Mouse (Mus musculus) kidney, adult 9 months (tissue): ENCODE results near the gene Gm6377.
A peak's percentile ranks its signal among the peaks of the same experiment; 100 is the strongest.

Experiments
- DNase-seq: peaks from one replicate; pipeline ENCODE4 v3.0.0; 2022

Gm6377 gene

GRCm38 (mm10) chrX:109196468-109196867 lies at the start of gene Gm6377:
Gm6377 (plus strand) TSS chrX:109196756.
- DNase-seq: peak; percentile 1

- no peak for DNase-seq
Measured at GRCm38 (mm10) chrX:109147108-109147507, 49.4 kb upstream of the Gm6377 start.

GRCm38 (mm10) chrX:109151228-109151627 lies 45.3 kb upstream of the Gm6377 start:
- no peak for DNase-seq

- no peak for DNase-seq
Measured at GRCm38 (mm10) chrX:109160326-109160725, 36.2 kb upstream of the Gm6377 start.

- no peak for DNase-seq
Measured at GRCm38 (mm10) chrX:109160901-109161300, 35.7 kb upstream of the Gm6377 start.

- DNase-seq: no peak
Measured at GRCm38 (mm10) chrX:109175038-109175437, 21.5 kb upstream of the Gm6377 start.

GRCm38 (mm10) chrX:109175470-109175869 lies 21.1 kb upstream of the Gm6377 start:
- DNase-seq: no peak

GRCm38 (mm10) chrX:109184706-109185478 lies 11.7 kb upstream of the Gm6377 start:
- DNase-seq: no peak

GRCm38 (mm10) chrX:109189607-109190006 lies 6.9 kb upstream of the Gm6377 start:
- no peak for DNase-seq

GRCm38 (mm10) chrX:109190969-109191368 lies 5.6 kb upstream of the Gm6377 start:
- DNase-seq: peak; percentile 43

GRCm38 (mm10) chrX:109191436-109191835 lies 5.1 kb upstream of the Gm6377 start:
- peak; percentile 37 for DNase-seq

- DNase-seq: no peak
Measured at GRCm38 (mm10) chrX:109207843-109208242, 11.3 kb downstream of the Gm6377 start.

GRCm38 (mm10) chrX:109228720-109229119 lies 32.2 kb downstream of the Gm6377 start:
- no peak for DNase-seq

GRCm38 (mm10) chrX:109235383-109236036 lies 39.0 kb downstream of the Gm6377 start:
- peak; percentile 0 for DNase-seq

GRCm38 (mm10) chrX:109238163-109238562 lies 41.6 kb downstream of the Gm6377 start:
- peak; percentile 14 for DNase-seq
